Mouse (Mus musculus) CD8-positive naive resting alpha-beta T cell, adult 2 months (primary cell): ENCODE data around the gene Mad2l1bp.

Experiments used
- DNase-seq, 2 experiments: peaks; one replicate each; pipeline ENCODE4 v3.0.0; 2022; ENCODE audit warnings: low read depth in 2 of 2, low spot score in 2 of 2

Mad2l1bp gene

DNA sequence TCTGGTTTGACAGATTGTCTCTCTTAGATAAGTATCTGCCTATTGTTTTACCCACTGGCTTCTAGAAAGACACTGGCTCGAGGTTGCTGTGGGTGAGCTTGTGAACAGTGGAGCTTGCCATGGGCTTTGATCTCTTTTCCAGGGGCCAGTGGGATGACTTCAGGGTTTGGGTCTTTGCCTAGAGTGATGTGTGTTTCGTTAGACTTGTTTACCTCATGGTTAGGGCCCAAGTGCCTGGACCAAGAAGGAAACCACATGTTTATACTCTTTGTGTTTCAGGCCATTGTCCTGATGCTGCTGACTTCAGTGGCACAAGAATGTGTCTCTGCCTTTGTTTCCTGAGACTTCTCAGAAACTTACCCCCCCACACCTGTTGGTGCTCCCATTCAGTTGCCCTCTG lies 37.9 kb downstream of the Mad2l1bp start:
- DNase-seq = no peak

GRCm38 (mm10) chr17:46110402-46111289 lies 42.7 kb downstream of the Mad2l1bp start, which contains the start of gene Mrps18a:
Gene Mrps18a, plus strand, starts transcription at chr17:46110986.
- peak; percentile 75 to 77 for DNase-seq

DNA sequence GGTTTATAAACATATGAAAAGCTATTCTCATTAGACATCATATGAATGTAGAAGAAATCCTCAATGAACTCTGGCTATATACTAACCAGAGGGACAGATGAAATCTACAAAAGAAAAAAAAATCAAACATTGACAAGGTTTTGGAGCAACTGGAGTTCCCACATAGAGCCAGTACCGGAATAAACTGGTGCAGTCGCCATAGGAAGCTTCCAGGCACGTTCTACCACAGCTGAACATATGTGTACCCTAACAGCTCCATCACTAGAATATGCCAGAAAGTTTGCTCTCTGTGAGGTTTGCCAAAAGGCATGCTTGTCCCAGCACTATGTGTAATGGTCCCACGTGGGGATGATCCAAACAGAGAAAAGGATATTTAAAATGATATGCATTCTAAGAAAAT lies 45.1 kb downstream of the Mad2l1bp start:
- DNase-seq = no peak

DNA sequence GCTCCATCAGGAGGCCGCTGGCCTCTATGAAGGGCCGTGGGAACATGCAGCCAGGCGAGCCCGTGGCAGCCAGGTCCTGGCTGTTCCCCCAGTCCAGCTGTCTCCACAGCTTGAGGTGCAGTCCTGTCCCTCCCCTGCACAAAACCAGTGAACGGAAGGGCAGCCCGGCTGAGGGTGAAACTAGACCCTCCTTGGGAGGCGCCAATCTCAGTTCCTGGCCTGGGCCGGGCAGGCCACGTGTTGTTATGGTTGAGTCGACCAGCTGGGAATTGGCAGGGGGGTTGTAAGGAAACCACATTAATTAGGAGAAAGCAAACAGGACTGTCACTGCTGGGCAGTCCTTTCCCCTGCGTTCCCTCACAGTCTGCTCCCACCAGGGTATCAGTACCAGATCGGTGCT lies 48.9 kb downstream of the Mad2l1bp start:
- no peak for DNase-seq

- DNase-seq = no peak
These were observed 50.7 kb downstream of the Mad2l1bp start for GRCm38 (mm10) chr17:46102608-46103159.

- no peak for DNase-seq
These were observed 51.4 kb downstream of the Mad2l1bp start for GRCm38 (mm10) chr17:46101906-46102305.

- DNase-seq = no peak
These were observed 54.8 kb downstream of the Mad2l1bp start for GRCm38 (mm10) chr17:46098525-46098924.
